Comparison of ENCODE assay signal across 8 mouse cellular contexts in genomic region chr3:90508287-90508949, GRCm38 (mm10). TPM values are rescaled to one million over a fixed set of nuclear protein-coding genes. Genes with fewer than 3 reads are reported as not detected.
DNase-seq lines count a peak whose midpoint lies in the region; ATAC-seq and TF ChIP-seq lines count a peak whose summit lies in the region.

No protein-coding gene starts in this region.

- peak overlapping the region; percentile 97 for H3K27ac ChIP-seq in kidney, embryonic 15.5 days
- H3K27ac ChIP-seq in hindbrain, embryonic 15.5 days (replicated peaks): peak overlapping the region; percentile 98

- no peak for ATAC-seq in kidney, embryonic 15.5 days (replicated peaks; ENCODE audit: low FRiP score)
- ATAC-seq in hindbrain, embryonic 15.5 days (ENCODE audit: low FRiP score, low read depth): no peak

- 2% methylated on average over 20 of the region's 20 CpGs for WGBS in kidney, embryonic 15.5 days
- WGBS in hindbrain, embryonic 15.5 days: 2% methylated on average over 20 of the region's 20 CpGs

- peak overlapping the region; percentile 62 for H3K4me2 ChIP-seq in kidney, embryonic 15.5 days
- peak overlapping the region; percentile 73 for H3K4me2 ChIP-seq in hindbrain, embryonic 15.5 days
- peak overlapping the region; percentile 89 for H3K4me2 ChIP-seq in myocyte (ENCODE audit: low read depth)

- no peak for TF ChIP-seq POLR2A in myocyte (IDR thresholded peaks at IDR 0.05; ENCODE audit: insufficient read length, low read depth)

- peak overlapping the region; percentile 99 for H3K9ac ChIP-seq in kidney, embryonic 15.5 days
- H3K9ac ChIP-seq in hindbrain, embryonic 15.5 days: peak overlapping the region; percentile 98

- peak overlapping the region; percentile 65 for H3ac ChIP-seq in myocyte (ENCODE audit: control insufficient read depth, insufficient read length)

- H3K36me3 ChIP-seq in kidney, embryonic 15.5 days: peaks cover 48% of the 10 kb centered on the region
- peaks cover 36% of the 10 kb centered on the region for H3K36me3 ChIP-seq in hindbrain, embryonic 15.5 days
- peaks cover 43% of the 10 kb centered on the region for H3K36me3 ChIP-seq in myocyte (ENCODE audit: control insufficient read depth, insufficient read depth)

- H3K4me3 ChIP-seq in kidney, embryonic 15.5 days (replicated peaks): peak overlapping the region; percentile 95
- H3K4me3 ChIP-seq in hindbrain, embryonic 15.5 days: peak overlapping the region; percentile 96
- H3K4me3 ChIP-seq in myocyte: peak overlapping the region; percentile 91

- H3K79me2 ChIP-seq in myocyte (ENCODE audit: control insufficient read depth, insufficient read depth): peaks cover 56% of the 10 kb centered on the region

- H3K9me3 ChIP-seq in kidney, embryonic 15.5 days (replicated peaks): no peaks in the 10 kb centered on the region
- no peaks in the 10 kb centered on the region for H3K9me3 ChIP-seq in hindbrain, embryonic 15.5 days

- no peaks in the 10 kb centered on the region for H3K27me3 ChIP-seq in kidney, embryonic 15.5 days
- H3K27me3 ChIP-seq in hindbrain, embryonic 15.5 days: peaks cover 11% of the 10 kb centered on the region
- no peaks in the 10 kb centered on the region for H3K27me3 ChIP-seq in myocyte (ENCODE audit: control insufficient read depth, insufficient read depth, insufficient read length)

- peaks cover 18% of the 10 kb centered on the region for H3K4me1 ChIP-seq in kidney, embryonic 15.5 days
- peaks cover 32% of the 10 kb centered on the region for H3K4me1 ChIP-seq in hindbrain, embryonic 15.5 days (replicated peaks)

- DNase-seq in kidney, postnatal 14 days: no peak
- peak; percentile 29 for DNase-seq in R1 (ENCODE audit: low read depth, low spot score)
- DNase-seq in adrenal gland, adult 18-20 months (ENCODE audit: low spot score in 2 of 2): no peak
- no peak for DNase-seq in thymus, adult 18-20 months
- DNase-seq in T-cell, adult 2 months (ENCODE audit: low spot score): no peak

TF ChIP-seq in myocyte, 11 proteins besides CTCF, POLR2A, EP300 and RAD21:
- TF ChIP-seq E2F4 (IDR thresholded peaks at IDR 0.05; ENCODE audit: insufficient read depth) (no peak), CEBPB (IDR thresholded peaks at IDR 0.05; ENCODE audit: insufficient read depth, poor library complexity, severe bottlenecking) (no peak), USF1 (IDR thresholded peaks at IDR 0.05; ENCODE audit: low read depth) (no peak), MYOG (IDR thresholded peaks at IDR 0.05; ENCODE audit: control insufficient read depth in 1 of 3, insufficient read depth in 1 of 3, insufficient read length in 2 of 3, low read depth in 2 of 3) (no peak), TCF12 (IDR thresholded peaks at IDR 0.05; ENCODE audit: insufficient read depth, poor library complexity, severe bottlenecking) (no peak), POLR2AphosphoS2 (IDR thresholded peaks at IDR 0.05; ENCODE audit: insufficient read length, low read depth) (no peak), MAX (IDR thresholded peaks at IDR 0.05; ENCODE audit: low read depth) (no peak)

RNA-seq across cellular contexts. Expression of gene Chtop, which starts 0.9 kb away (rescaled TPM):
- polyA plus RNA-seq in kidney, embryonic 15.5 days (2015; fragmentation: Nextera tagmentation; extraction: Ambion mirVana): 149 and 152 TPM in 2 replicates
- 173 and 176 TPM in 2 replicates for polyA plus RNA-seq in hindbrain, embryonic 15.5 days (2015; fragmentation: Nextera tagmentation; extraction: Ambion mirVana)
- polyA plus RNA-seq in myocyte (2012; fragmentation: generic; extraction: Trizol): 108 TPM
- 100 to 1,000 TPM; 112 to 115 TPM for total RNA-seq in adrenal gland, adult 18-20 months (2021)

RNA-seq across cellular contexts. Expression of gene S100a1, which starts 5.8 kb away (rescaled TPM):
- polyA plus RNA-seq in kidney, embryonic 15.5 days (2015; fragmentation: Nextera tagmentation; extraction: Ambion mirVana): 79.4 and 87.1 TPM in 2 replicates
- 19.9 and 23.6 TPM in 2 replicates for polyA plus RNA-seq in hindbrain, embryonic 15.5 days (2015; fragmentation: Nextera tagmentation; extraction: Ambion mirVana)
- polyA plus RNA-seq in myocyte (2012; fragmentation: generic; extraction: Trizol): 189 TPM
- 100 to 1,000 TPM; 141 to 298 TPM for total RNA-seq in adrenal gland, adult 18-20 months (2021)

RNA-seq across cellular contexts. Expression of gene S100a13, which starts 5.8 kb away (rescaled TPM):
- 39.8 and 40.5 TPM in 2 replicates for polyA plus RNA-seq in kidney, embryonic 15.5 days (2015; fragmentation: Nextera tagmentation; extraction: Ambion mirVana)
- polyA plus RNA-seq in hindbrain, embryonic 15.5 days (2015; fragmentation: Nextera tagmentation; extraction: Ambion mirVana): 11.8 and 13.9 TPM in 2 replicates
- polyA plus RNA-seq in myocyte (2012; fragmentation: generic; extraction: Trizol): 106 TPM
- 10 to 100 TPM; 33.3 to 49.1 TPM for total RNA-seq in adrenal gland, adult 18-20 months (2021)

RNA-seq across cellular contexts. Expression of gene Snapin, which starts 17.6 kb away (rescaled TPM):
- 69.9 and 70.6 TPM in 2 replicates for polyA plus RNA-seq in kidney, embryonic 15.5 days (2015; fragmentation: Nextera tagmentation; extraction: Ambion mirVana)
- 90.1 and 93.1 TPM in 2 replicates for polyA plus RNA-seq in hindbrain, embryonic 15.5 days (2015; fragmentation: Nextera tagmentation; extraction: Ambion mirVana)
- 33.7 TPM for polyA plus RNA-seq in myocyte (2012; fragmentation: generic; extraction: Trizol)
- 10 to 100 TPM; 57.3 to 59.8 TPM for total RNA-seq in adrenal gland, adult 18-20 months (2021)

RNA-seq across cellular contexts. Expression of gene S100a14, which starts 18.2 kb away (rescaled TPM):
- 3.8 and 6.6 TPM in 2 replicates for polyA plus RNA-seq in kidney, embryonic 15.5 days (2015; fragmentation: Nextera tagmentation; extraction: Ambion mirVana)
- polyA plus RNA-seq in hindbrain, embryonic 15.5 days (2015; fragmentation: Nextera tagmentation; extraction: Ambion mirVana): 0.29 TPM in 1 of 2 replicates, not detected in the other
- 2.9 TPM for polyA plus RNA-seq in myocyte (2012; fragmentation: generic; extraction: Trizol)
- total RNA-seq in adrenal gland, adult 18-20 months (2021): under 1 TPM in 1 of 2 experiments, not detected in 1; 0.58 TPM
